Mouse (Mus musculus): ENCODE data around the gene Chn2. TPM values are rescaled to one million over a fixed set of nuclear protein-coding genes. Genes with fewer than 3 reads are reported as not detected.

Chn2 gene
- 1 to 10 TPM; 3.0 to 4.3 TPM for total RNA-seq (2021)

- peak; percentile 36 for DNase-seq (ENCODE audit: low spot score)
Observed at GRCm38 (mm10) chr6:54039357-54039804, at the start of gene Chn2. Gene Chn2, plus strand, starts transcription at chr6:54039554.

GRCm38 (mm10) chr6:53992386-53992785, 47.0 kb upstream of the Chn2 start:
- intact Hi-C loops (cut with DNase I) = no loop called here
- no peak for DNase-seq (ENCODE audit: low spot score)

More at GRCm38 (mm10) chr6:54039357-54039804, at the start of gene Chn2:
- intact Hi-C loops (cut with DNase I) = loop anchor here (5.0 kb wide), 1 partner anchor 48 kb away; no protein-coding TSS in a partner anchor

- DNase-seq (ENCODE audit: low spot score) = no peak
- intact Hi-C loops (cut with DNase I) = no loop called here
Observed at GRCm38 (mm10) chr6:53995519-53995918, 43.8 kb upstream of the Chn2 start.

- intact Hi-C loops (cut with DNase I) = no loop called here
- no peak for DNase-seq (ENCODE audit: low spot score)
Observed at GRCm38 (mm10) chr6:53996226-53996955, 43.0 kb upstream of the Chn2 start.

- intact Hi-C loops (cut with DNase I) = no loop called here
- DNase-seq (ENCODE audit: low spot score) = no peak
Observed at GRCm38 (mm10) chr6:54005302-54005701, 34.1 kb upstream of the Chn2 start.

GRCm38 (mm10) chr6:54008448-54009120, 30.8 kb upstream of the Chn2 start:
- DNase-seq (ENCODE audit: low spot score) = no peak
- intact Hi-C loops (cut with DNase I) = no loop called here

- intact Hi-C loops (cut with DNase I) = no loop called here
- no peak for DNase-seq (ENCODE audit: low spot score)
Observed at GRCm38 (mm10) chr6:54009293-54009692, 30.1 kb upstream of the Chn2 start.

- intact Hi-C loops (cut with DNase I) = no loop called here
Observed at GRCm38 (mm10) chr6:54010362-54010761, 29.0 kb upstream of the Chn2 start.

GRCm38 (mm10) chr6:54012163-54012562, 27.2 kb upstream of the Chn2 start:
- intact Hi-C loops (cut with DNase I) = no loop called here

More at GRCm38 (mm10) chr6:54010362-54010761, 29.0 kb upstream of the Chn2 start:
- no peak for DNase-seq (ENCODE audit: low spot score)

GRCm38 (mm10) chr6:54018038-54018437, 21.3 kb upstream of the Chn2 start:
- DNase-seq (ENCODE audit: low spot score) = no peak
- intact Hi-C loops (cut with DNase I) = no loop called here

More at GRCm38 (mm10) chr6:54012163-54012562, 27.2 kb upstream of the Chn2 start:
- DNase-seq (ENCODE audit: low spot score) = no peak

GRCm38 (mm10) chr6:54018861-54019260, 20.5 kb upstream of the Chn2 start:
- peak; percentile 7 for DNase-seq (ENCODE audit: low spot score)
- intact Hi-C loops (cut with DNase I) = no loop called here

GRCm38 (mm10) chr6:54021123-54021789, 18.1 kb upstream of the Chn2 start:
- intact Hi-C loops (cut with DNase I) = no loop called here
- DNase-seq (ENCODE audit: low spot score) = peak; percentile 34

- intact Hi-C loops (cut with DNase I) = no loop called here
- DNase-seq (ENCODE audit: low spot score) = no peak
Observed at GRCm38 (mm10) chr6:54023846-54024245, 15.5 kb upstream of the Chn2 start.

- intact Hi-C loops (cut with DNase I) = no loop called here
- no peak for DNase-seq (ENCODE audit: low spot score)
Observed at GRCm38 (mm10) chr6:54028706-54029105, 10.6 kb upstream of the Chn2 start.

GRCm38 (mm10) chr6:54030351-54030750, 9.0 kb upstream of the Chn2 start:
- DNase-seq (ENCODE audit: low spot score) = no peak
- intact Hi-C loops (cut with DNase I) = no loop called here

GRCm38 (mm10) chr6:54030776-54031175, 8.6 kb upstream of the Chn2 start:
- DNase-seq (ENCODE audit: low spot score) = no peak
- intact Hi-C loops (cut with DNase I) = no loop called here

GRCm38 (mm10) chr6:54034471-54034870, 4.9 kb upstream of the Chn2 start:
- DNase-seq (ENCODE audit: low spot score) = peak; percentile 29
- intact Hi-C loops (cut with DNase I) = loop anchor here (1.0 kb wide), 1 partner anchor 195 kb away; no protein-coding TSS in a partner anchor

- DNase-seq (ENCODE audit: low spot score) = no peak
- intact Hi-C loops (cut with DNase I) = loop anchor here (1.0 to 5.0 kb wide), 2 partner anchors 52 to 129 kb away; no protein-coding TSS in a partner anchor
Observed at GRCm38 (mm10) chr6:54035548-54035947, 3.8 kb upstream of the Chn2 start.

GRCm38 (mm10) chr6:54038866-54039265, 488 bp upstream of the Chn2 start:
- DNase-seq (ENCODE audit: low spot score) = no peak
- intact Hi-C loops (cut with DNase I) = loop anchor here (5.0 kb wide), 1 partner anchor 48 kb away; no protein-coding TSS in a partner anchor

- intact Hi-C loops (cut with DNase I) = loop anchor here (5.0 kb wide), 1 partner anchor 47 kb away; no protein-coding TSS in a partner anchor
- DNase-seq (ENCODE audit: low spot score) = no peak
Observed at GRCm38 (mm10) chr6:54039805-54040447, 572 bp downstream of the Chn2 start.

All from heart, postnatal 25 days (tissue).